Mouse (Mus musculus) regulatory T cell (primary cell): ENCODE data around the gene Dusp28.
"Not testable (repeated sequence)": the region's sequence is repeated elsewhere in the genome, so short reads cannot be mapped to it uniquely, and the experiment has no call there.

ENCODE experiments used
- in situ Hi-C: fragments of 300-600 bp; cut with MboI, MseI; formaldehyde crosslinking; loops from one replicate; pipeline ENCODE4 v1.15.1; 2025; ENCODE audit warnings: high pct_unique_total_duplicates

Dusp28 gene

GRCm38 (mm10) chr1:92935977-92936376 is 29.2 kb downstream of the Dusp28 start:
- in situ Hi-C loops: loop anchor here (25.0 kb wide), 1 partner anchor 551 kb away; the partner anchor contains the start of gene Hdlbp

- in situ Hi-C loops: loop anchor here (25.0 kb wide), 1 partner anchor 551 kb away; the partner anchor contains the start of gene Hdlbp
Observed at GRCm38 (mm10) chr1:92936467-92936866, 29.7 kb downstream of the Dusp28 start.

GRCm38 (mm10) chr1:92937797-92938196 is 31.0 kb downstream of the Dusp28 start:
- in situ Hi-C loops: loop anchor here (25.0 kb wide), 1 partner anchor 550 kb away; the partner anchor contains the start of gene Hdlbp

- in situ Hi-C loops: loop anchor here (10.0 to 25.0 kb wide), 2 partner anchors 548 to 1735 kb away; partner anchors contain the start of gene Hdlbp
Observed at GRCm38 (mm10) chr1:92939746-92940145, 33.0 kb downstream of the Dusp28 start.

GRCm38 (mm10) chr1:92943219-92943989 is 36.6 kb downstream of the Dusp28 start:
- in situ Hi-C loops: loop anchor here (10.0 to 25.0 kb wide), 2 partner anchors 544 to 1739 kb away; partner anchors contain the start of gene Hdlbp

- in situ Hi-C loops: loop anchor here (10.0 to 25.0 kb wide), 2 partner anchors 539 to 1743 kb away; partner anchors contain the start of gene Hdlbp
Observed at GRCm38 (mm10) chr1:92947966-92948365, 41.2 kb downstream of the Dusp28 start.

- in situ Hi-C loops: loop anchor here (10.0 to 25.0 kb wide), 2 partner anchors 538 to 1745 kb away; partner anchors contain the start of gene Hdlbp
Observed at GRCm38 (mm10) chr1:92949426-92949825, 42.6 kb downstream of the Dusp28 start.

GRCm38 (mm10) chr1:92950607-92951006 is 43.8 kb downstream of the Dusp28 start, which contains the start of gene Gpr35:
Gene Gpr35, plus strand, starts transcription at chr1:92950865.
- in situ Hi-C loops: no loop called here

- in situ Hi-C loops: no loop called here
Observed at GRCm38 (mm10) chr1:92953641-92954040, 46.9 kb downstream of the Dusp28 start.

GRCm38 (mm10) chr1:92956571-92957335 is 50.0 kb downstream of the Dusp28 start:
- in situ Hi-C loops: not testable (repeated sequence)
